Mouse (Mus musculus): Measurements from ENCODE around the gene Pds5a.

Pds5a gene

DNA sequence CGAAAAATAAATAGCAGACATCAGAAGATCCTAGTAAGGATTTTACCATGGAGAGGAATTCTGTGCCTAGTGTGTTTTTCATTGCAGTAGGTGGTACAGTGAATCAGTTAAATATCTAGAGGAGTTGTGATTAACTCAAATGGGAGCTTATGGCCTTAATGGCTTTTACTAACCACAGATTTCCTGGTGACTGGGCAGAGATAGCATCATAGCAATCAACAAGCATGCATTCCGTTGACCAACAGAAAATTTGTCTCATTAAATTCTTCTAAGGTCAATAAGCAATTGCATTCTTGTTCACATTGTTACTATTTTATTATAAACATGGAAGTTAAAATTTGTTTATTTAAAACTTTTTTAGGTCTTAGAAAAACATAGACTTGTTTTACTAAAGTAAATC is 132.6 kb downstream of the Pds5a start:
- no peak for DNase-seq (ENCODE audit: low spot score)

DNA sequence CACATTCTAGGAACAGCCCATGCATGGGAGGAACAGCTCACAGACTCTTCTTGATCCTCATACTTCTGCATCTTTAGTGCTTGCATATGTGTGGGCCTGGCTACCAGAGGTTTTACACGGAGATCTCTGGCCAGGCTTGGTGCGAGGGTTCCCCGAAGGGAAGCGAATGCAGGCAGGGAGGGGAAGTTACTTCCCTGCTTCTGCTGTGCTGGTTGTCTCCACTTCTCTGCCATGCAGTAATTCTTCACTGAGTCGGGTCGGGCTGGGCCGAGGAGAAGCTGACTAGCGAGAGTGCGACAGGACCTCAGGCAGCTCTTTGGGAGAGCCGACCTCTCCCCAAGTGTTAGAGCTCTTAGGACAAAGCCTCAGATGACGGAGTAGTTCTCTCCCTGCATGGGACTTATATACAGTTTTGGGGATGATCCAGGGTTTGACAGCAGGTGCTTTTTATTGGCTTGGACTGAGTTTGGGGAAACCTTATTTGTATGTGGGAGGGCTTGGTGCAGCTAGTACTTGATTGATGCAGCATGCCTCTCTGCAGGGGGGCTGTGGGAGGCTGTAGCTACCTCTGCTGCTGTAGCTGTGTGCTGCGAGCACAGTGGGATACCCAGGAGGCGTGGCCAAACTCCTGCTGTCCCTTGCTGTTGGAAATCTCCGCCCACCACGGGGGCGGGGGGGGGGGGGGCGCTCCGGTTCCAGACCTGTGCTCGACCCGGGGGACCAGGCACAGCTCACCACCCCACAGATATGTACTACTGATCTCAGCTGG is 136.8 kb downstream of the Pds5a start:
- no peak for DNase-seq (ENCODE audit: low spot score)

DNA sequence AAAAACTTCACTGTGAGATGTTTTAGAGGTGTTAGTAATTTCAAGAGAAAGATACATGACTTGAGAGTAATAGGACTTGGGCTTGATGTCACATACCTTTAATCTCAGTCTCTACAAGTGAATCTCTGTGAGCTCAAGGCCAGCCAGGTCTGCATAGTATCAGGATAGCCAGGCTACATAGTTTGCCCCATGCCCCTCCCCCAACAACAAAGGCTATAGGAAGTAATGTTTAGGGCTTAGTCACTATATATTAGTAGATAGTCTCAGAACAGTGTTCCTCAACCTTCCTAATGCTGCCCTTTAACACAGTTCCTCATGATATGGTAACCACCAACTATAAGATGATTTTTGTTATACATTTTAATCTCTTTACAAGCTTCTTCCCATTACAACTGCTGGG is 141.0 kb downstream of the Pds5a start:
- no peak for DNase-seq (ENCODE audit: low spot score)

All from c-Kit-positive CD71-positive TER-119-positive erythroid progenitor cells, embryonic 14.5 days (primary cell).